26 mouse cellular contexts compared by ENCODE assay signal in the genomic region with DNA sequence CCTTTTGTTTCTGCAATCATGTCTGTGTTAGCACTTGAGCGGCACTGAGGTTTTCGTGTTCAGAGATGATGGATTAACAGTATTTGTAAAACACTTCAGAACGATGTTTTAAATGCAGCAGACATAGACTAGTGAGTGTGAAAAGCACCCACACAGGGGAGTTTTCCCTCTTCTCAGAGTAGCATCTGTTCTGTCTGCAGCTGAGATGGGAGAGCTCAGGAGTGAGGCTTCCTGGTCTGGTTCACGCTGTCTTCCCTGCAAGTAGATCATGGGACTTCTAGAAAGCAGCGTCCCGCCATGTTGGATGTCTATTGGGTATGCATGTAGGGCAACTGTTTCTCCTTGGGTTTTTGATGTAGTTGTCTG. TPM values are rescaled to one million over a fixed set of nuclear protein-coding genes. Genes with fewer than 3 reads are reported as not detected.
A peak's percentile ranks its signal among the peaks of the same experiment; 100 is the strongest.
DNase-seq lines count a peak whose midpoint lies in the region.
"Had no signal": no experiment of that assay in that cellular context is flagged by ENCODE, and none has a peak within 500 bp of the region (broad histone marks: within the 10 kb centered on the region; RNA-seq: fewer than 3 reads in every experiment).

No protein-coding gene starts in this region.

- H3K36me3 ChIP-seq in heart, embryonic 10.5 days: 0 out of 2 replicates have a peak, but pooled peaks cover 9% of the 10 kb centered on the region
- H3K36me3 ChIP-seq: G1E; heart, embryonic 15.5 days; midbrain, embryonic 10.5 days; midbrain, embryonic 15.5 days had no signal

- DNase-seq in heart, embryonic 10.5 days (ENCODE audit: low spot score): no peak
- no peak for DNase-seq in heart, adult 18-20 months
- DNase-seq in left cerebral cortex, postnatal 25 days (ENCODE audit: low spot score in 2 of 2): peak; percentile 25 to 64
- no peak for DNase-seq in left cerebral cortex, adult 11 months (ENCODE audit: low spot score)
- peak; percentile 16 for DNase-seq in right cerebral cortex, adult 18-20 months
- no peak for DNase-seq in right cerebral cortex, postnatal 25 days
- no peak for DNase-seq in adrenal gland, adult (ENCODE audit: inconsistent age in 2 of 2, low spot score in 1 of 2)
- DNase-seq: adrenal gland, postnatal 10 days; cerebellum, adult 11 months; cerebellum, adult 9-10 months; cerebellum, postnatal 36 days; gastrocnemius, postnatal 25 days; kidney, postnatal 10 days; lung, adult 18-20 months; lung, postnatal 14 days; right cerebral cortex, postnatal 4 days; thymus, adult 18-20 months; thymus, postnatal 25 days had no signal

- intact Hi-C loops in left cerebral cortex, postnatal 25 days (cut with DNase I): no loop called here

- WGBS in heart, embryonic 10.5 days: 91% methylated on average over 6 of the region's 6 CpGs

- peaks cover 90% of the 10 kb centered on the region for H3K4me1 ChIP-seq in heart, embryonic 10.5 days
- H3K4me1 ChIP-seq: forebrain, embryonic 13.5 days had no signal

- H3K9me3 ChIP-seq in heart, embryonic 10.5 days: no peaks in the 10 kb centered on the region
- H3K9me3 ChIP-seq: forebrain, embryonic 13.5 days; heart, embryonic 15.5 days; midbrain, embryonic 10.5 days; midbrain, embryonic 15.5 days had no signal

- 0 out of 2 replicates have a peak overlapping the region, but pooled peaks have one; percentile 42 for H3K27ac ChIP-seq in heart, embryonic 10.5 days
- H3K27ac ChIP-seq: forebrain, embryonic 13.5 days; heart, embryonic 15.5 days; hindbrain, embryonic 14.5 days; left cerebral cortex, adult 2 months; midbrain, embryonic 10.5 days; midbrain, embryonic 15.5 days; stomach, postnatal 0 days had no signal

- H3K4me3 ChIP-seq in heart, embryonic 10.5 days: no peak overlapping the region
- H3K4me3 ChIP-seq: forebrain, embryonic 13.5 days; heart, embryonic 15.5 days; left cerebral cortex, adult 2 months; midbrain, embryonic 10.5 days; midbrain, embryonic 15.5 days had no signal

- no peaks in the 10 kb centered on the region for H3K27me3 ChIP-seq in heart, embryonic 10.5 days (ENCODE audit: insufficient read depth, poor library complexity, severe bottlenecking)
- H3K27me3 ChIP-seq: forebrain, embryonic 13.5 days; heart, embryonic 15.5 days; midbrain, embryonic 15.5 days had no signal

RNA-seq across cellular contexts. Expression of gene Rassf8, which starts 10.1 kb away (rescaled TPM):
- polyA plus RNA-seq in heart, embryonic 10.5 days (2016; fragmentation: Nextera tagmentation; extraction: Ambion mirVana): 7.2 and 8.6 TPM in 2 replicates
- total RNA-seq in heart, adult 18-20 months (2021): 10 to 100 TPM; 48.4 to 55.5 TPM
- total RNA-seq in left cerebral cortex, postnatal 25 days (2021): 10 to 100 TPM; 18.7 to 19.7 TPM
- polyA plus RNA-seq: G1E had no signal

Comparison
In these comparisons a context has a peak if more than half of its experiments do, and no peak if none do; other contexts are left out.
1. DNase-seq: peak in left cerebral cortex, postnatal 25 days (2 of 2) and right cerebral cortex, adult 18-20 months (single experiment); none in heart, embryonic 10.5 days (single experiment), heart, adult 18-20 months (0 of 2), left cerebral cortex, adult 11 months (single experiment), right cerebral cortex, postnatal 25 days (single experiment) and adrenal gland, adult (0 of 2).